Mouse (Mus musculus) heart, embryonic 15.5 days (tissue): ENCODE data around the gene Scamp4. TPM values are rescaled to one million over a fixed set of nuclear protein-coding genes. Genes with fewer than 3 reads are reported as not detected.
A peak's percentile ranks its signal among the peaks of the same experiment; 100 is the strongest.

ENCODE experiments used
- ATAC-seq: fragments of 200-750 bp; cut with Nextera tagmentation; replicated peaks from 2 replicates; pipeline ENCODE4 v1.8.0; 2017; ENCODE audit warnings: low read depth, moderate TSS enrichment; ENCODE audit not compliant: insufficient number of reproducible peaks, insufficient read depth, low FRiP score
- H3K27ac ChIP-seq: fragments of 300-500 bp; sonication (generic); 2 replicates; pipeline ENCODE4 v1.5.1; 2015; ENCODE audit warnings: mild to moderate bottlenecking, inconsistent platforms
- H3K27me3 ChIP-seq: fragments of 300-500 bp; sonication (generic); 2 replicates; pipeline ENCODE4 v1.6.1; 2015; ENCODE audit warnings: inconsistent platforms
- H3K36me3 ChIP-seq: fragments of 300-500 bp; sonication (generic); 2 replicates; pipeline ENCODE4 v1.6.1; 2015; ENCODE audit warnings: mild to moderate bottlenecking, inconsistent platforms
- H3K4me1 ChIP-seq: fragments of 300-500 bp; sonication (generic); replicated peaks from 2 replicates; pipeline ENCODE4 v1.6.1; 2015; ENCODE audit warnings: inconsistent platforms
- H3K4me2 ChIP-seq: fragments of 300-500 bp; sonication (generic); 2 replicates; pipeline ENCODE4 v1.6.1; 2015; ENCODE audit warnings: inconsistent platforms, mild to moderate bottlenecking, moderate library complexity
- H3K4me3 ChIP-seq: fragments of 300-500 bp; sonication (generic); 2 replicates; pipeline ENCODE4 v1.5.1; 2015; ENCODE audit warnings: mild to moderate bottlenecking, inconsistent platforms
- H3K9ac ChIP-seq: fragments of 300-500 bp; sonication (generic); 2 replicates; pipeline ENCODE4 v1.6.1; 2015; ENCODE audit warnings: mild to moderate bottlenecking, inconsistent platforms
- H3K9me3 ChIP-seq: fragments of 300-500 bp; sonication (generic); replicated peaks from 2 replicates; pipeline ENCODE4 v1.6.1; 2016; ENCODE audit warnings: inconsistent platforms
- WGBS: fragments of 180-500 bp; shearing (Covaris S2); methylation state at CpG from one replicate; pipeline ENCODE4 v1.1.7; 2015; ENCODE audit warnings: mixed read lengths; 5-methylcytosine and 5-hydroxymethylcytosine counted together
- polyA plus RNA-seq: library from polyadenylated mRNA; unstranded; fragments of >200 nt; fragmentation: Nextera tagmentation; extraction: Ambion mirVana; gene quantifications from 2 replicates; pipeline ENCODE4 v1.2.1, GENCODE M21; 2015

The Scamp4 gene
- polyA plus RNA-seq, 1 experiment from 2014 or later: 55.9 TPM

- ATAC-seq: no peak
- Histone ChIP-seq H3K27me3 (no peaks in the 10 kb centered on the region), H3K4me2 (peak within 1 kb of the TSS; percentile 89), H3K9me3 (no peaks in the 10 kb centered on the region), H3K36me3 (no peaks in the 10 kb centered on the region), H3K9ac (peak within 1 kb of the TSS; percentile 88), H3K4me3 (peak within 1 kb of the TSS; percentile 82), H3K27ac (peak within 1 kb of the TSS; percentile 80), H3K4me1 (peaks cover 27% of the 10 kb centered on the region)
- WGBS: 23% methylated on average over 15 of the region's 15 CpGs
Observed at GRCm38 (mm10) chr10:80656863-80657623, 54.4 kb downstream of the Scamp4 start, which contains the start of gene Btbd2. Gene Btbd2, minus strand, starts transcription at chr10:80657071.

- ATAC-seq: no peak
- H3K4me1 ChIP-seq: peaks cover 30% of the 10 kb centered on the region
- H3K36me3 ChIP-seq: no peaks in the 10 kb centered on the region
- no peak overlapping the region for H3K27ac ChIP-seq
- H3K9me3 ChIP-seq: no peaks in the 10 kb centered on the region
- no peak overlapping the region for H3K4me2 ChIP-seq
- H3K27me3 ChIP-seq: no peaks in the 10 kb centered on the region
- no peak overlapping the region for H3K4me3 ChIP-seq
- WGBS: 81% methylated on average over 14 of the region's 14 CpGs
- no peak overlapping the region for H3K9ac ChIP-seq
Observed at GRCm38 (mm10) chr10:80658194-80658840, 55.6 kb downstream of the Scamp4 start.

- no peak overlapping the region for H3K4me3 ChIP-seq
- no peaks in the 10 kb centered on the region for H3K27me3 ChIP-seq
- H3K36me3 ChIP-seq: no peaks in the 10 kb centered on the region
- peak overlapping the region; percentile 41; the same call in 1 of the 2 replicates for H3K4me2 ChIP-seq
- WGBS: 54% methylated on average over 4 of the region's 4 CpGs
- H3K9me3 ChIP-seq: no peaks in the 10 kb centered on the region
- H3K9ac ChIP-seq: no peak overlapping the region
- H3K4me1 ChIP-seq: peaks cover 31% of the 10 kb centered on the region
- ATAC-seq: no peak
- peak overlapping the region; percentile 19; the same call in 1 of the 2 replicates for H3K27ac ChIP-seq
Observed at GRCm38 (mm10) chr10:80658841-80659202, 56.1 kb downstream of the Scamp4 start.

- 13% methylated on average over 10 of the region's 10 CpGs for WGBS
- peaks cover 33% of the 10 kb centered on the region for H3K4me1 ChIP-seq
- peak overlapping the region; percentile 27 for H3K4me3 ChIP-seq
- no peaks in the 10 kb centered on the region for H3K9me3 ChIP-seq
- H3K36me3 ChIP-seq: no peaks in the 10 kb centered on the region
- no peaks in the 10 kb centered on the region for H3K27me3 ChIP-seq
- no peak for ATAC-seq
- H3K4me2 ChIP-seq: peak overlapping the region; percentile 41
- H3K9ac ChIP-seq: no peak overlapping the region
- peak overlapping the region; percentile 19; the same call in 1 of the 2 replicates for H3K27ac ChIP-seq
Observed at GRCm38 (mm10) chr10:80659213-80659612, 56.5 kb downstream of the Scamp4 start.

- WGBS: 43% methylated on average over 5 of the region's 5 CpGs
- H3K4me1 ChIP-seq: peaks cover 35% of the 10 kb centered on the region
- H3K27ac ChIP-seq: no peak overlapping the region
- no peak overlapping the region for H3K9ac ChIP-seq
- no peak overlapping the region for H3K4me2 ChIP-seq
- peaks cover under 1% of the 10 kb centered on the region for H3K36me3 ChIP-seq
- H3K27me3 ChIP-seq: no peaks in the 10 kb centered on the region
- ATAC-seq: no peak
- no peak overlapping the region for H3K4me3 ChIP-seq
- no peaks in the 10 kb centered on the region for H3K9me3 ChIP-seq
Observed at GRCm38 (mm10) chr10:80661149-80661548, 58.5 kb downstream of the Scamp4 start.

GRCm38 (mm10) chr10:80663485-80664196 lies 61.0 kb downstream of the Scamp4 start:
- Histone ChIP-seq H3K9ac (no peak overlapping the region; the same call in 1 of the 2 replicates), H3K27ac (peak overlapping the region; percentile 95), H3K4me1 (peaks cover 41% of the 10 kb centered on the region), H3K27me3 (no peaks in the 10 kb centered on the region), H3K4me2 (no peak overlapping the region), H3K4me3 (no peak overlapping the region), H3K9me3 (no peaks in the 10 kb centered on the region), H3K36me3 (peaks cover 26% of the 10 kb centered on the region)
- 25% methylated on average over 5 of the region's 5 CpGs for WGBS
- no peak for ATAC-seq

GRCm38 (mm10) chr10:80664197-80665015 lies 61.7 kb downstream of the Scamp4 start:
- Histone ChIP-seq H3K27ac (peak overlapping the region; percentile 95), H3K27me3 (no peaks in the 10 kb centered on the region), H3K4me2 (peak overlapping the region; percentile 48), H3K9me3 (no peaks in the 10 kb centered on the region), H3K4me1 (peaks cover 41% of the 10 kb centered on the region), H3K9ac (peak overlapping the region; percentile 43; the same call in 1 of the 2 replicates), H3K4me3 (peak overlapping the region; percentile 19), H3K36me3 (peaks cover 34% of the 10 kb centered on the region)
- 12% methylated on average over 16 of the region's 16 CpGs for WGBS
- peak; percentile 78 for ATAC-seq

GRCm38 (mm10) chr10:80665016-80665380 lies 62.3 kb downstream of the Scamp4 start:
- H3K4me2 ChIP-seq: peak overlapping the region; percentile 48
- peaks cover 39% of the 10 kb centered on the region for H3K36me3 ChIP-seq
- H3K4me1 ChIP-seq: peaks cover 47% of the 10 kb centered on the region
- H3K27ac ChIP-seq: peak overlapping the region; percentile 95
- peak overlapping the region; percentile 19 for H3K4me3 ChIP-seq
- H3K9ac ChIP-seq: peak overlapping the region; percentile 43; the same call in 1 of the 2 replicates
- peak; percentile 67 for ATAC-seq
- no peaks in the 10 kb centered on the region for H3K9me3 ChIP-seq
- 10% methylated on average over 10 of the region's 10 CpGs for WGBS
- H3K27me3 ChIP-seq: no peaks in the 10 kb centered on the region
